ENCODE assay signal across 19 mouse cellular contexts in the genomic region with DNA sequence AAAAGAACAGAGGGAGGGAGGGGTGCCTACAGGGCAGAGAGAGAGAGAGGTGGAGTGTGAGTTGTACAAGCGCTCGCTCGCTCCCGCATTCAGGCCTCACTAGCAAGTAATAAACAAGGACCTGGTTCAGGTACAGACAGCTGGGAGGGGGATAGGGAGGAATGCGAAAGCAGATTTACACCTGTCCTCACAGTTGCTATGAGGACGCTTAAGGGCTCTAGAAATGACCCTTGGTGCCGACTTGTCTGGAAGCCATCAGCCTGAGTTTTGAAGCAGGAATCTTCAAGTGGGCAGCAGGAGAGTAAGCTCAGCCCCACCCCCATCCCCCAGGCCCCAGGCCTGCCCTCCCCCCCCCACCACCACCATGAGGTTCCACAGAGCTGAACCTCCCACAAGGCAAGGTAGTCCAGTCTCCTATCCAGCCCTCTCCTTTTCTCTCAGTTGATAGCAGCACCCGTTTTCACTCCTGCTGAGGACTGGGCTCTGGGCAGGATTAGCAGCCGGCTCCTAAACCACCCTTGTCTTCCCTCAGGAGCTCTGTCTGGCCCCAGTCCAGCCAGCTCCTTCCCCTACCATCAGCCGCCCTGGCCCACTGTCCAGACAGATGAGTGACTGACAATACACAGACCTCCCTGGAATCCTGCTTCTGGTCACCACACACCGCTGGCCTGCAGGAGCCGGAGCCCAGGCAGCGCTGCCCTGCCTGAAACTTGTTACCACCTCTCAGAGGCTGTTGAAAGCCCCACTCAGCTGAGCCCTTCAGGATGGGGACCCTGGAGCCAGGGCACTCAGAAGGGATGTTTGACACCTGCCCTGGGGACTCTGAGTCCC. TPM values are rescaled to one million over a fixed set of nuclear protein-coding genes. Genes with fewer than 3 reads are reported as not detected.
DNase-seq lines count a peak whose midpoint lies in the region; ATAC-seq and TF ChIP-seq lines count a peak whose summit lies in the region.
"Had no signal": no experiment of that assay in that cellular context is flagged by ENCODE, and none has a peak within 500 bp of the region (broad histone marks: within the 10 kb centered on the region; RNA-seq: fewer than 3 reads in every experiment).

No protein-coding gene starts in this region.

- no peak for TF ChIP-seq EP300 in stomach, postnatal 0 days (optimal IDR thresholded peaks at IDR 0.05)

- H3K4me3 ChIP-seq in stomach, embryonic 16.5 days (replicated peaks; ENCODE audit: low read length) = no peak overlapping the region
- H3K4me3 ChIP-seq in stomach, postnatal 0 days (ENCODE audit: low read depth, low read length) = no peak overlapping the region
- no peak overlapping the region for H3K4me3 ChIP-seq in limb, embryonic 11.5 days (ENCODE audit: low read depth, low read length)
- no peak overlapping the region for H3K4me3 ChIP-seq in midbrain, embryonic 13.5 days (replicated peaks)
- H3K4me3 ChIP-seq: forebrain, embryonic 15.5 days; left cerebral cortex, adult 2 months; midbrain, embryonic 10.5 days had no signal

- H3K4me2 ChIP-seq in stomach, embryonic 16.5 days (ENCODE audit: low read depth, low read length) = no peak overlapping the region
- no peak overlapping the region for H3K4me2 ChIP-seq in stomach, postnatal 0 days (replicated peaks; ENCODE audit: low read depth)
- no peak overlapping the region for H3K4me2 ChIP-seq in limb, embryonic 11.5 days (ENCODE audit: low read depth, severe bottlenecking)
- no peak overlapping the region for H3K4me2 ChIP-seq in midbrain, embryonic 13.5 days (replicated peaks)
- H3K4me2 ChIP-seq: forebrain, embryonic 15.5 days had no signal

- TF ChIP-seq CTCF in stomach, postnatal 0 days (IDR thresholded peaks at IDR 0.05; ENCODE audit: low read depth) = no peak

- H3K27ac ChIP-seq in stomach, embryonic 16.5 days (ENCODE audit: low read length) = no peak overlapping the region
- no peak overlapping the region for H3K27ac ChIP-seq in stomach, postnatal 0 days (replicated peaks)
- no peak overlapping the region for H3K27ac ChIP-seq in limb, embryonic 11.5 days (replicated peaks; ENCODE audit: low read depth, low read length)
- H3K27ac ChIP-seq in midbrain, embryonic 13.5 days = no peak overlapping the region
- H3K27ac ChIP-seq: forebrain, embryonic 15.5 days; left cerebral cortex, adult 2 months; midbrain, embryonic 10.5 days had no signal

- DNase-seq in embryo, embryonic 10 days (ENCODE audit: low spot score) = peak; percentile 64
- no peak for DNase-seq in embryo, embryonic 9.5 days (ENCODE audit: extremely low spot score)
- no peak for DNase-seq in stomach, postnatal 0 days (ENCODE audit: low spot score)
- peak; percentile 43 for DNase-seq in limb, embryonic 11.5 days (ENCODE audit: low spot score)
- peak; percentile 61 for DNase-seq in yolk sac, embryonic 10.5 days (ENCODE audit: low spot score)
- no peak for DNase-seq in neural tube, embryonic 10.5 days (ENCODE audit: extremely low spot score, low spot score)
- DNase-seq: cerebellum, postnatal 14 days; kidney, adult 18-20 months; kidney, postnatal 14 days; liver, postnatal 0 days; thymus, postnatal 4 days had no signal

- H3K27me3 ChIP-seq in stomach, embryonic 16.5 days (ENCODE audit: control insufficient read depth, insufficient read depth, low read length) = peaks cover 29% of the 10 kb centered on the region
- no peaks in the 10 kb centered on the region for H3K27me3 ChIP-seq in stomach, postnatal 0 days (ENCODE audit: control insufficient read depth, insufficient read depth, low read length)
- peaks cover 30% of the 10 kb centered on the region for H3K27me3 ChIP-seq in limb, embryonic 11.5 days (ENCODE audit: control insufficient read depth, insufficient read depth, low read length)
- H3K27me3 ChIP-seq in midbrain, embryonic 13.5 days = peaks cover 71% of the 10 kb centered on the region

- no peaks in the 10 kb centered on the region for H3K9me3 ChIP-seq in stomach, embryonic 16.5 days (replicated peaks; ENCODE audit: control insufficient read depth, low read length)
- H3K9me3 ChIP-seq in stomach, postnatal 0 days (ENCODE audit: control insufficient read depth, low read length) = no peaks in the 10 kb centered on the region
- no peaks in the 10 kb centered on the region for H3K9me3 ChIP-seq in limb, embryonic 11.5 days (ENCODE audit: control insufficient read depth, low read length)
- no peaks in the 10 kb centered on the region for H3K9me3 ChIP-seq in midbrain, embryonic 13.5 days
- H3K9me3 ChIP-seq: forebrain, embryonic 15.5 days; midbrain, embryonic 10.5 days had no signal

- no peaks in the 10 kb centered on the region for H3K36me3 ChIP-seq in stomach, embryonic 16.5 days (ENCODE audit: control insufficient read depth, insufficient read depth, low read length)
- no peaks in the 10 kb centered on the region for H3K36me3 ChIP-seq in stomach, postnatal 0 days (ENCODE audit: control insufficient read depth, insufficient read depth, low read length)
- H3K36me3 ChIP-seq in limb, embryonic 11.5 days (ENCODE audit: control insufficient read depth, insufficient read depth, low read length) = no peaks in the 10 kb centered on the region
- H3K36me3 ChIP-seq in midbrain, embryonic 13.5 days = no peaks in the 10 kb centered on the region
- H3K36me3 ChIP-seq: forebrain, embryonic 15.5 days; G1E; midbrain, embryonic 10.5 days had no signal

- peaks cover 3% of the 10 kb centered on the region; the same call in 1 of the 2 replicates for H3K4me1 ChIP-seq in stomach, embryonic 16.5 days (ENCODE audit: control insufficient read depth, insufficient read depth, low read length)
- H3K4me1 ChIP-seq in stomach, postnatal 0 days (replicated peaks; ENCODE audit: control insufficient read depth, insufficient read depth) = no peaks in the 10 kb centered on the region
- peaks cover 8% of the 10 kb centered on the region; the same call in 1 of the 2 replicates for H3K4me1 ChIP-seq in limb, embryonic 11.5 days (ENCODE audit: control insufficient read depth, insufficient read depth, low read length)
- no peaks in the 10 kb centered on the region for H3K4me1 ChIP-seq in midbrain, embryonic 13.5 days (replicated peaks)
- H3K4me1 ChIP-seq: forebrain, embryonic 15.5 days had no signal

- H3K9ac ChIP-seq in stomach, embryonic 16.5 days (ENCODE audit: low read length) = peak overlapping the region; percentile 35; the same call in 1 of the 2 replicates
- H3K9ac ChIP-seq in stomach, postnatal 0 days (ENCODE audit: low read length) = no peak overlapping the region
- H3K9ac ChIP-seq in limb, embryonic 11.5 days (ENCODE audit: low read length) = no peak overlapping the region
- no peak overlapping the region for H3K9ac ChIP-seq in midbrain, embryonic 13.5 days (replicated peaks)
- H3K9ac ChIP-seq: forebrain, embryonic 15.5 days; liver, postnatal 0 days had no signal

- WGBS in stomach, embryonic 16.5 days = 28% methylated on average over 13 of the region's 13 CpGs
- WGBS in stomach, postnatal 0 days = 37% methylated on average over 12 of the region's 13 CpGs
- 8% methylated on average over 13 of the region's 13 CpGs for WGBS in limb, embryonic 11.5 days
- WGBS in midbrain, embryonic 13.5 days = 34% methylated on average over 13 of the region's 13 CpGs

- no peak; the same call in 1 of the 2 replicates for ATAC-seq in stomach, embryonic 16.5 days (ENCODE audit: insufficient read depth, low FRiP score)
- ATAC-seq in stomach, postnatal 0 days (ENCODE audit: low FRiP score, low TSS enrichment) = no peak
- peak; percentile 54; the same call in 1 of the 2 replicates for ATAC-seq in limb, embryonic 11.5 days (ENCODE audit: insufficient number of reproducible peaks, low FRiP score, low TSS enrichment, low read depth)
- no peak for ATAC-seq in midbrain, embryonic 13.5 days
- ATAC-seq: CD4-positive, CD25-positive, alpha-beta regulatory T cell, adult 4 months; forebrain, embryonic 15.5 days; hindbrain, embryonic 16.5 days; liver, postnatal 0 days had no signal

RNA-seq across cellular contexts. Expression of gene Tbx3, which starts 19.1 kb away (rescaled TPM):
- 15.8 and 16.5 TPM in 2 replicates for polyA plus RNA-seq in stomach, embryonic 16.5 days (2015; fragmentation: Nextera tagmentation; extraction: Ambion mirVana)
- 6.8 and 7.5 TPM in 2 replicates for polyA plus RNA-seq in stomach, postnatal 0 days (2015; fragmentation: Nextera tagmentation; extraction: Ambion mirVana)
- 42.6 and 52.2 TPM in 2 replicates for polyA plus RNA-seq in limb, embryonic 11.5 days (2014; fragmentation: Nextera tagmentation; extraction: Ambion mirVana)
- 1.6 and 2.3 TPM in 2 replicates for polyA plus RNA-seq in midbrain, embryonic 13.5 days (2015; fragmentation: Nextera tagmentation; extraction: Ambion mirVana)
- polyA plus RNA-seq: G1E had no signal

Comparison
In these comparisons a context has a peak if more than half of its experiments do, and no peak if none do; other contexts are left out.
1. DNase-seq: peak in embryo, embryonic 10 days (single experiment), limb, embryonic 11.5 days (single experiment) and yolk sac, embryonic 10.5 days (single experiment); none in embryo, embryonic 9.5 days (single experiment), stomach, postnatal 0 days (single experiment) and neural tube, embryonic 10.5 days (single experiment).